Mouse (Mus musculus) common myeloid progenitor, adult 5-6 weeks (primary cell): ENCODE measurements around the gene Mrpl51. TPM values are rescaled to one million over a fixed set of nuclear protein-coding genes. Genes with fewer than 3 reads are reported as not detected.
A peak's percentile ranks its signal among the peaks of the same experiment; 100 is the strongest.

Experiments
- ATAC-seq: replicated peaks from 2 replicates; pipeline ENCODE4 v1.8.0; 2016; ENCODE audit warnings: low read depth, mild to moderate bottlenecking, moderate TSS enrichment, inconsistent platforms; ENCODE audit not compliant: poor library complexity, severe bottlenecking
- total RNA-seq: library from RNA; stranded (forward); fragments of 200-1000, 187-1606 nt; gene quantifications from 2 replicates; pipeline ENCODE4 v1.2.3, GENCODE M21; 2017

The Mrpl51 gene
- total RNA-seq, 1 experiment from 2014 or later: 99.1 TPM

DNA sequence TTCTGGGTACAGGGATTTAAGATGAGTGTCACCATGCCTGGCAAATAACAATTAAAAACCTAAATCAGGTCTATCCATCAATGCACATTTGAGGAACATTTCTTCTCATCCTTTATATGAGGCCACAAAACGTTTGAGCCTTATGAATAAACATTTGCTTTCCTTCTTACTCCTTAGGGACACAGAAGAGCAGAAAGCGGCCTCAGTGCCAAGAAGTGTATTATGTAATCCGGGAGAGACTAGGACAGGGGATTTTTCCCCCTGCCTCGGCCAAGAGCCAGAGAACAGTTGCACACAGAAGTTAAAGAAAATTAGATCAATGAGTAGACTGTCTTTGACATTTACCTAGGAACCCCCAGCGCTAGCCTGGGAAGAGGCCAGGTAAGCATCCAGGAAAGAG, 9.5 kb upstream of the Mrpl51 start:
- ATAC-seq: no peak

DNA sequence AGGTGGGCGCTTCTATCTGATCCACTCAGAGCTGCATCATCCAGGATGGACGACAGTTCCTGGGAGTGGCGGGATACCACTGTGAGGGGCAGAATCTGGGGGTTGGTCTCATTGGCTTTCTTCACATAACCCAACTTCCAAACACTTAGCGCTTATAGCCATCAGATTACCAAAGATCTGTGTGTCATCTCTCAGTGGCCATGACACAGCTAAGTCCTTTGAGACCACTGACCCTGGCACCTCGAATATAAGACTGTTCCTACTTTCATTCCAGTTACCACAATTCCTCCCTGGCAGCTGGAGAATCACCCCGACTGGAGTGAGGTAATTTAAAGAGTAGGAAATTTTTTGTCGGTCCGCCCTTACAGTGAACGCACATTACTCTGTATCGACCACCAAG, 5.4 kb upstream of the Mrpl51 start:
- ATAC-seq: no peak

DNA sequence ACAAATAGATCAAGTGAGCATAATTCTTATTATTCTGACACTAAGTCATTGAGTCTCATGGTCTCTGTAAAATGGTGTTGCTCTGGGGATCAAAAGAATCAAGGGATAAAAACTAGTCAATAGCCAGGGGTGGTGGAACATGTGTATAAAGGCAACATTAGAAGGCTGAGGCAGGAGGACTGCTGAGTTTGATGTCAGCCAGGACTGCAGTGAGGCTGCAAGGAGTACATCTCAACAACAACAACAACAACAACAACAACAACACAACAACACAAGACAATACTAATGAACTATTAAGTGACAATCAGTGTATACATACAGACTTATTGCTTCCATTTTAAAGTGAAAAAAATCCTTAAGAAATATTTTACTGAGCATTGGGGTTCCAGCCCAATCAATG, 785 bp upstream of the Mrpl51 start:
- ATAC-seq: no peak

DNA sequence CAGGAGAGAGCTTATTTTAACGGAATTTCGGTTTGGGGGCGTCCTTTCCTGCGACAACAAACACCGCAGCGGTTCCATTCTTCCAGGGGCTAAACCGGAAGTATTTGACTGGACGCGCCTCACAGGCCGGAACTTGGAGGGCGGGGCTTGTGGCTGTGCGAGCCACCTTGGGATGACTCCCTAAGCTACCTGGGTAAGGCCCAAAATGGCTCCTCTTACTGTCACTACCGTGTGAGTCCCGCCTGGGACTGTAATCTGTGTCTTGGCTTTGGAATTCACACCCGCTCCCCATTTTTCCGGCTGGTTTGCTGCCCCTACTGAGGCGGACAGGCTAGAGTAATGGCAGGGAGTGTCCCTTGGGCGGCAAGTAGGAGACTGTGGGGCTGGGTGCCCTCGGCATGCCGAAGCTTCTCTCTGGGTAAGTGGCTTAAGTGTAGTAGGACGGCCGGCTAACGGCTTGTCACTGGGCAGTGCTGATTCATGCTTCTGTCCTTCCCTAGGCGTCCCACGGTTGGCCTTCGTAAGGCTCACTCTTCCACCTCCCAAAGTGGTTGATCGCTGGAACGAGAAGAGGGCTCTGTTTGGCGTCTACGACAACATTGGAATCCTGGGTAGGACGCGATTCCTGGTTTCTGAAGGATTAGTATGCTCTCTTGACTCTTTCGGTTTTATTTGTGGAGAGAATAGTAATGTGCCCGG, 564 bp downstream of the Mrpl51 start:
- ATAC-seq: peak; percentile 83

DNA sequence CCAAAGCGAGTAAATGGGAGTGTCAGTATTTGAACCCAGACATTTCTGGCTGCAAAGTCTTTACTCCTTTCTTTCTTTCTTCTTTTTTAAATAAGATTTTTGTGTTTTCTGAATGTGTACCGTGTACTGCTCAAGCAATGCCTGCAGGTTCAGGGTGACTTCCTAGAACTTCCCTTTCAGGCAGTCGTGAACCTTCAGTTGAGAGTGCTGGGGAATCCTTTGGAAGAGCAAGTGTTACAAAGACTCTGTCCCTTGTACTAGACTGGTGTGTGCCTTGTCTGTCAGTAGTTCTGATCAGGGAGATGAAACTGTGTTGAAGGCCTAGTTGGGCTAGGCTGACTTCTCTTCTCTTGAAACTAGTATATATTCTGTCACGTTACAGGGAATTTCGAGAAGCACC, 1.2 kb downstream of the Mrpl51 start:
- no peak for ATAC-seq

DNA sequence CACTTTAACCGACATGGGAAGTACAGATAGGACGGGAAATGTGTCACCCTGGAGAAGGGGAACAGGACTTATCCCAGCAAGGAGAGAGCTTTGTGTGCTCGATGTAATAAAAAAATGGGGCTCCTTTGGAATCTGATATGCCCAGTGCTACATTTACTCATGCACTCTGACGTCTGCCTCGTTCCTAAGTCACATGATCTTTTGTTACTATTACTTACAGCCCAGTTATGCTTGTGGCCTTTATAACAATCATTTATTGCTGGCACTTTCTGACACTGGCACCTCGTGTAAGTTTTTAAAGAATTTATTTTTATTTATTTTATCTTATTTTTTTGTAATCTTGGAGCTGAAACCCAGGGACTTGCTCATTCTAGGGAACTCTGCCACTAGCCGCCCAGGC, 1.8 kb downstream of the Mrpl51 start:
- ATAC-seq: no peak

DNA sequence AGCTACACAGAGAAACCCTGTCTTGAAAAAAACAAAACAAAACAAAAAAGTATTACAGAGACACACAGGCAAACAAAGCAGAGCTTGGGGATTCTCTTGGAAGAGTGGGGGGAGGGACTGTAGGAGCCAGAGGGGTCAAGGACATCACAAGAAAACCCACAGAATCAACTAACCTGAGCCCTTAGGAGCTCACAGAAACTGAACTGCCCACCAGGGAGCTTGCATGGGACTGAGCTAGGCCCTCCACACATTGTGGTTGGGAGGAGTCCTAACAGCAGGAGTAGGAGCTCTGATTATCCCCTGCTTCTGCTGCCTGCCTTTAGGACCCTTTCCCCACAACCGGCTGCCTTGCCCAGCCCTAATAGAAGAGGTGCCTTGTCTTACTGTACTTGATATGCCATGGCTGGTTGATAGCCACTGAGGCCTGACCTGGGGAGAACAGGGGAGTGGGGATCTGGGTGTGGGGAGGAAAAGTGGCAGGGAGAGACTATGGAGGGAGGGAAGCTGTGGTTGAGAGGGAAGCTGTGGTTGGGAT, 4.0 kb downstream of the Mrpl51 start:
- ATAC-seq: no peak

DNA sequence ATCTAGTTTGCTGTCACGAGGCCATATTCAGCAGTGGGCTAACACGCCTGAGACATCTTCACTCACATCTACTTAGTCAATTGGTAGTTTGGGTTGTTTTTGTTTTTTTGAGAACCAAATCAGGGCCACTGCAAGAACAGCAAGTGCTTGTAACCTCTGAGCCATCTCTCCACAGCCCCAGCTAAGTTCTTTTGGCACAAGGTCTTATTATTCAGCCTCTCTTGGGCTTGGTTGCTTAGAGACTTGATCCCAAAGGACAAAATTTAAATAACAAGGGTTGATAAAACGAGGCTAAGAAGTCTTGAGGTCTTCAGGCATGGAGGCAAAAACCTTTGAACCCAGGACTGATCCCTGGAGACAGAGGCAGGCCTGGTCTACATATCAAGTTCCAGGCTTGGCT, 4.7 kb downstream of the Mrpl51 start:
- ATAC-seq: no peak

DNA sequence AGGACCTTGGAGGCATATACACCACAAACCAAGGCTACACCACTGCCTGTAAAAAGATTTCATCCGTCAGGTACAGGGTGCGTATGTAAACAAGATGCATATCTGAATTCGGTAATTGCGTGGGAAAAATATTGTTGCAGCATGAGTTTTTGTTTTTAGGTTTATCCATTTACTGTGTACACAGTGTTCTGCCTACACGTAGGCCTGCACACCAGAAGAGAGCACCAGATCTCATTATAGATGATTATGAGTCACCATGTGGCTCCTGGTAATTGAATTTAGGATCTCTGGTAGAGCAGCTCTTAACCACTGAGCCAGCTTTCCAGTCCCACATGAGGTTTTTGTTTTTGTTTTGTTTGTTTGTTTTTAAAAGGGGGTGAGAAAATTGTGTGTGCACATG, 5.6 kb downstream of the Mrpl51 start:
- no peak for ATAC-seq

DNA sequence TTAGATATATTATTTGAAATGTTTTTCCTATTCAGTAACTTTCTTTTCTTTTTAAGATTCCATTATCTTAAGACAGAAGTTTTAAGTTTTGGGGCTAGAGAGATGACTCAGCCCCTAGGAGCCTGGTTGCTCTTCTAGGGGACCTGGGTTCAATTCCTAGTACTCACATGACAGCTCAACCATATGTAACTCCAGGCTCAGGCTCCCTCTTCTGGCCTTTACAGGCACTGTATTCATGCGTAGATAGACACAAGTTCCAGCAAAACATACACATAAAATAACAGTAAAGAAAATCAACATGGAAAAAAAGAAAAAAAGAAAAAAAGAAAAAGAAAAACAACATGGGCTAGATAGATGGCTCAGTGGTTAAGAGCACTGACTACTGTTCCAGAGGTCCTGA, 18.8 kb downstream of the Mrpl51 start:
- no peak for ATAC-seq

DNA sequence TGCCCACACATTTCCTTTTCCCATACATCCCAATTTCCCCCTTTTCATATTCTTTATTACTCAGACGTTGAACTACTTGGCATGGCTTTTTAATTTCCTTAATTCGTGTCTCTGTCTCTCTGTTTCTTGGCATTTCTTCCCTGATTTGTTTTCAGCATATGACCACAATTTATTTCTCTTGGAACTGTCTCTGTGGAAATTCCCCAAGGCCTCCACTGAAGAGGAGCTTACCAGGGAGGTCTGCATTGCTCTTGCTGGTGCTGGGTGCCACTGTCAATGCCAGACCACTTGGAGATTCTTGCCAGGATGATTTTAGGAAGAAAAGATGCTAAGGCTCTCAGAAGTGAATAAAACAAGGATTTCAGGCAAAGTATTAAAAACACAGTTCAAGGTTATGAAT, 21.0 kb downstream of the Mrpl51 start:
- ATAC-seq: no peak

DNA sequence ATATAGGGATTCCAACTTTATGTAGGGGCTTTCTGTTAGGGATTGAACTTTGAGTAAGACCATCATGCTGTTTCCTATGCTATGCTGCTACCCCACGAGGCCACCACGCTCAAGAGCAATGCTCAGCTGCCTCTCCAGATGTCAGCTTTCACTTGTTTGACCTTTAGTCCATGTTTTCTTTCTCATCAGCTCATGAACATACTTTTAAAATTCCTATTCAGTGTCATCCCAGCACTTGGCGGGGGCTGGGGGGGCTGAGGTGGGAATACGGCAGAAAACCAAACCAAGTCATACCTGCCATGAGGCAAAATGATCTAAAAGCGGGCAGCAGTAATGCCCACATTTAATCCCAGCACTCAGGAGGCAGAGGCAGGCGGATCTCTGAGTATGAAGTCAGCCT, 21.5 kb downstream of the Mrpl51 start:
- no peak for ATAC-seq

DNA sequence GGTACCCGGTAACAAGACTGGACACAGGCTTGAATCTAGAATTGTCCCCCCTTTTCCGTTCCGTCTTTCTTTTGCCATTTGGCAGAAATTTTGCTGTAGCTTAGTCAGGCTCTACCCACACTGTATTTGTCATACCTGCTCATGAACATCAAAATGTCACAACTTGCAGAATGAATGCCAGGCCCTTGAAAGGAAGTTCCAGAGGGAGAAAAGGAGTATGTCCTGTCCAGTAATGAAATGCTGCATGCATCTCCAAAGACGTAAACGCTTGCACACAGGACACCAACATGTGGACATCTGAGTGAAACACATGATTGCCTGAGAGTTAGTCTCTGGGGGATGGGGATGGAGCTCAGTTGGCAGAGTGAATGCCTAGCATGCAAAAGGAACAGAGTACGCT, 22.1 kb downstream of the Mrpl51 start:
- no peak for ATAC-seq

DNA sequence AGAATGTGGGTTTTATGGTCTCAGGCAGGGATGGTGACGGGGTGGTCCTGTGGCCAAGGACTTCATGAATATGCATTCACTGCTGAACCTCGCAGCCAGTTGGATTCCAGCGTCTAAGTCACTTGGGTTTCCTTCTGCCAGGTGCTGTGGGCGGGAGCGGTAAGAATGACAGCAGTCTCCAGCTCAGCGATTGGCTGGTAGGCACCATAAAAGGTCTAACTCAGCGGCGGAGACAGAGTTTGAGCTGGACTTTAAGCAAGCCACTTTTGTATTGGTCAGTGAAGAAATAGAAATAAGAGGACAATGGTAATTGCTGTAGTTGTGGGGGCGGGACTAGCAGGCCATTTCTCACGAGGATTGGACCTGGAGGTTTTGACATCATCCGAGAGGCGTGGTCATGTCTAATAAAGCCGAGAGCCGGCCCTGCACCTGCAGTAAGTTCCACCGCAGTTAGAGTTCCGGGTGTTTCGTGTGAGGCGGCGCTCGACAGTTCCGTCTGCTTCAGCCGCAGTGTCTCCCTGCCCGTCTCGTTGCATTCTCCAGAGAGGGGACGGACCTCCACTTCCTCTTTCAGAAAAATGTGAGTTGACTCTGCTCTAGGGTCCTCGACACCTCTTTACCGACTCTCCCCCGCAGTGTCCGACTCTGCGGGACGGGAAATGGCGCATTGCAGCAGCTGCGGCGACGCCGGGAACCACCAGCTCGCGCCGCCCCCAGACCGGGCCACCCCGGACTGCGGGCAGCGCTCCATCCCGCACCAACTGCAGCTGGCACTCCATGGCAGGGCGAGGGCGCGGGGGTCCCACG, 23.8 kb downstream of the Mrpl51 start, which contains the start of gene Vamp1:
Gene Vamp1, plus strand, starts transcription at position 404 of the 807 bp plus-strand sequence.
- ATAC-seq: peak; percentile 87

DNA sequence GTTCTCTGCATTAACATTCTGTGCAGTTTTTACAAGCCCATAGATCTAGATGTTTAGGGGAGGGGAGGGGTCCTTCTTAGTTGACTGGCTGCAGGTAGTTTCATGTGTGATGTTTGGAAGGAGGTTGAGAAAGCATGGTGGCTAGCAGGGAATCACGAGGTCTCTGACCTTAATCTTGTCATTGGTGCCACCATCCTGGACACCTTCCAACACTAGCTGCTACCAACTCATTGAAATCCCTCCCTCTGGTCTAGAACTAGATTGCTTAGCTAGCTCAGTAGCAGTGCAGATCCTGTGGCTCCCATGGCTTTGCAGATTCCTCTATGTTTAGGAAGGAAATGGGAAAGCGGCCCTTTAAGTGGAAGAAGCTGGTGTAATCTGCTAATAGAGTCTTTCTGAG, 25.3 kb downstream of the Mrpl51 start:
- ATAC-seq: no peak

DNA sequence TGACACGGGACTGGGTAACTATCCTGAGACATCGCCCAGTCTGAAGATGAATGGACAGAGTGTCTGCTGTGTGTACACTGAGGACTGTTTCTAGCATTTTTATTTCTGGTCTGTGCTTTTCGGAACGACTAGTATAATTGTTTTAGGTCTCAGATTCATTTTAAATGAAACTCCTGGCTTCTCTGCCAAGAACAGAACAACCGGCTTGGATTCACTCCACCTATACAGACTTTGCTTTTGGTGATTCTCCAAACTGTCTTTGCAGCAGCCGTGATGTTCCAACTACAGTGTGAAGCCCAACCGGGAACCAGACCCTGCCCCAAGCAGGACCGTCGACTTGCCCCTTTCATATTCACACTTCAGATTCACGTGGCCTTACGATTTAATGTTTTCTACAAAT, 26.3 kb downstream of the Mrpl51 start:
- ATAC-seq: no peak

DNA sequence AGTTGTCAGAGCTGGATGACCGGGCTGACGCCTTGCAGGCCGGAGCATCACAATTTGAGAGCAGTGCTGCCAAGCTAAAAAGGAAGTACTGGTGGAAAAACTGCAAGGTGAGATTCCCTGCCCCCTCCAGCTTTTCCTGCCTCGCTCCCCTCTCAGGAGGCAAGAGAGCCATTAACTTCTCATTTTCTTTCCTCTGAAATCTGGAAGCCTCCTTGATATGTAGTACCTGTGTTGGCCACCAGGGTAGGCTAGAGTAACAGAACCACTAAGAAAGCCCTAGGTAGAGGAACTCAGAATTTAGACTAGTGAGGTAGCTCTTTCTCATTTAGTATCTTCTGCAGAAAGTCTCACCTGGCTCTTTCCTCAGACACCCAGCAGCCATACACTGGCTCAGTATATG, 27.4 kb downstream of the Mrpl51 start:
- peak; percentile 19 for ATAC-seq

DNA sequence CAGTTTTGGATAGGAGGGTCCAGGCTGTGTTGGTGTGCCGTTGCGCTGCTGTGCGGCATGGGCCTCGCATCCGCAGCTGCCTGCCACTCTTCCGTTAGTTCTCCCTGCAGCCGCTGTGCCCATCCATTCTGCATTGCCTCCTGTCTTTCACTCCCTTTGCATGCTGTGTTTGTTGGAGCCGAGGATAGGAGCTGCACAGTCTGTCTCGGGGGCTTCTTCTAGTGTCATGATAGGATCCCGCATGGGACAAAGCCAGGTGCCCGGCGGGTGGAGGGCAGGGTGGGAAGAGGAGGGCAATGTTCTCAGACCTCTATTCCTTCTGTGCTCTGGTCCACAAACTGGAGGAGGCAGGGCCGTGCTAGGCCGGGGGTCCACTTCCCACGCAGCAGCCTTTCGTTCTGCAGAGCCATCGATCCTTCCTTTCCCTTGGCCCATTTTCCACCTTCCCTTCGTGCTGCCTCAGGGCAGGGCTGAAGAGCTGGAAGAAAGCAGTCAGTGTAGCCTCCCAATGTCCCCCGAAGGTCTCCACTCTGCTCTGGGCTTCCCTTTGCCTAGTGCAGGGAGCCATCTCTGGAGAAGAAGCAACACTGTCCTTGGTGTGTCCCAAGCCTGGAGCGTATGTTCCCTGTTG, 29.6 kb downstream of the Mrpl51 start:
- ATAC-seq: no peak

DNA sequence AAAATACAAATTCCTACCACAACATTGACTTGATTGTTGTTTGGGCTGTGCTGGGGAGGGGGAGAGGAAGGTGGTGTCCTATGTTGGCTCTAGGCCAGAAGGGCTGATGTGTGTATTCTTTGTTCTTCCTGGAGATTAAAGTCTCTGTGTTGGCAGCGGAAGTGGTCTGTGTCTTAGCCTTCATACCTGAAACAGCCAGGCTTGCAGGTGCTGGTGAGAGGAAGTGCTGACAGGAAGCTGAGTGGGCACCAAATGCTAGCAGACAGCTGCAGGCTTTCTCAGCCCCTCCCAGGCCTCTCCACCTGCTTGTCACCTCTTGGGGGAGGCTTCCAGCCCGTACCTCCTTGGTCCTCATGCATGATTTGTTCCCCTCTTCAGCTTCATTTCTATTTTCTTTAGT, 30.5 kb downstream of the Mrpl51 start:
- ATAC-seq: peak; percentile 33; the same call in 1 of the 2 replicates

DNA sequence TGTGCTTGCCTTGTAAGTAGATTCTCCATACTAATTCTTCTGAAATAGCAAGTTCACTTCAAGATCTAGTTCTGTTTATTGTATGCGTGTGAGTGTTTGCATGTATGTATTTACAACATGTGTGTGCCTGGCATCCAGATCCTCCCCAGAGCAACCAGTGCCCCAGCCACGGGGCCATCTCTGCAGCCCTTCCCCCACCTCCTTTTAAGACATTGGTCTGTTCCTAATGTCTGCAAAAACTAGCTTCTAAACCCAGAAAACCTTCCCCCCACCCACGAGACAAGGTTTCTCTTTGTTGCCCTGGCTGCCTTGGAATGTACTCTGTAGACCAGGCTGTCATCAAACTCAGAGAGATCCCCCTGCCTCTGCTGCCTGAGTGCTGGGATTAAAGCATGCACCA, 31.0 kb downstream of the Mrpl51 start:
- ATAC-seq: no peak

DNA sequence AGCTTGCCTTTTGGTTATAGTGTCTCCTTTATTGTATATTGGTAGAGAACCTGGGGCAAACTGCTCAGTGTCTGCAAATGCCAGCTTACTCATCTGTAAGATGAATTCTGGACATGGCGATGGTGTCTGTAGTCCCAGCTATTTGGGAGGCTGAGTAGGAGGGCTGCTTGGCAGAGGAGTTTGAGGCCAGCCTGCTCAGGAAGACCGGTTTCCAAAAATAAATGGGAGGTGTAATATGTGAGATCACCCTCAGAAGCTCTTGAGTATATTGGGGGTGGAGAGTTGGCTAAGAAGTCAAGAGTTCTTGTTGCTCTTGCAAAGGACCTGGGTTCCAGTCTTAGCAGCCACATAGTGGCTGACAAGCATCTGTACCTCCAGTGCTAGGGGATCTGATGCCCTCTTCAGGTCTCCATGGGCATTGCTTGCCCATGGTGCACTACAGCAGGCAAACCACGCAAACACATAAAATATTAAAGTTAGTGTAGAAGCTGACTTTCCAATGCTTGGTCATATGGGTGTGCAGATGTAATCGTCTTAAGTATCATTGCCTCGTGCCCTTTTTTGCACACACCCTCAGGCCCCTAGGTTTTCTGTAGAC, 34.0 kb downstream of the Mrpl51 start:
- peak; percentile 64 for ATAC-seq
